Mouse (Mus musculus): Measurements from ENCODE around the gene Parp3. TPM values are rescaled to one million over a fixed set of nuclear protein-coding genes. Genes with fewer than 3 reads are reported as not detected.

Parp3 gene
- total RNA-seq, 2 experiments from 2014 or later = 2.8 to 3.3 TPM

- intact Hi-C loops (cut with DNase I) = no loop called here
- no peak for DNase-seq
Observed at GRCm38 (mm10) chr9:106459946-106460345, 16.8 kb downstream of the Parp3 start.

GRCm38 (mm10) chr9:106457920-106458319, 18.8 kb downstream of the Parp3 start:
- no peak for DNase-seq
- intact Hi-C loops (cut with DNase I) = no loop called here

- intact Hi-C loops (cut with DNase I) = no loop called here
- DNase-seq = no peak
Observed at GRCm38 (mm10) chr9:106457163-106457559, 19.6 kb downstream of the Parp3 start.

DNA sequence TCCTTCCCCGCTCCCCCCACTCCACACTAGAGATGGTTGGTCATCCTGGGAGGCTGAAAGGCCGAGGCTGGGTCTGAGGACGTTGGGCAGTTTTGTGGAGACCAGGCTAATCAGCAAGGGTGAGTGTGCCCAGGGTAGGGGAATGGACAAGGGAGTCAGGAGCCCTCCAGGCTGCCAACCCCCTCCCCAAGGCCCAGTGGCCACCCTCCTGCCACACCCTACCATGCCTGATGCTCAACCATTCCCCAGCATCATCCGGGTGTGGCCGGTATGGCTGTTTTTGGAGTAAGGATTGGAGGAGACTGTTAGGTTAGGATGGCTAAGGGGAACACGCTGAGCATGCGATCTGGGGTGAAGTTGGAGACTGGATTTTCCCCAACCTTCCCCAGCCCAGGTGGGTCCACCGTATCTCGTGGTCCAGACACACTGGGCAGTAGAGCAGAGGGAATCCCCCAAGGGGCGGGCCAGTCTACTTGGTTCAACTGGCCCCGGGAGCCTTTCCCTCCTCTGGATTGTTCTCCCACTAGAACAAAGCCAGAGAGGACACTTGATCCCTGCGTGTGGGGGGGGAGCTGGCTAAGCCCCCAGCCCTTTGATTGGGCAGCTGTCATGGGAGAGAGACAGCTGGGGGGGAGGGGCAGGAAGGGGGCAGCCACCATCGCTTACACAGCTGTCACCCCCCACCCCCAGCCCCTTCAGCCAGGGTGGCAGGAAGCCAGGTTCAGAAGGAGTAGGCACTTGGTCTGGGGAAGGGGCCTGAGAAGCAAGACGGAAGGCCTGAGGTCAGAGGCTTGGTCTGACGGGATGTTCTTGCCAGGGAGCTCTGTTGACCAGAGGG, 20.2 kb downstream of the Parp3 start:
- peak; percentile 95 for DNase-seq
- intact Hi-C loops (cut with DNase I) = no loop called here

DNA sequence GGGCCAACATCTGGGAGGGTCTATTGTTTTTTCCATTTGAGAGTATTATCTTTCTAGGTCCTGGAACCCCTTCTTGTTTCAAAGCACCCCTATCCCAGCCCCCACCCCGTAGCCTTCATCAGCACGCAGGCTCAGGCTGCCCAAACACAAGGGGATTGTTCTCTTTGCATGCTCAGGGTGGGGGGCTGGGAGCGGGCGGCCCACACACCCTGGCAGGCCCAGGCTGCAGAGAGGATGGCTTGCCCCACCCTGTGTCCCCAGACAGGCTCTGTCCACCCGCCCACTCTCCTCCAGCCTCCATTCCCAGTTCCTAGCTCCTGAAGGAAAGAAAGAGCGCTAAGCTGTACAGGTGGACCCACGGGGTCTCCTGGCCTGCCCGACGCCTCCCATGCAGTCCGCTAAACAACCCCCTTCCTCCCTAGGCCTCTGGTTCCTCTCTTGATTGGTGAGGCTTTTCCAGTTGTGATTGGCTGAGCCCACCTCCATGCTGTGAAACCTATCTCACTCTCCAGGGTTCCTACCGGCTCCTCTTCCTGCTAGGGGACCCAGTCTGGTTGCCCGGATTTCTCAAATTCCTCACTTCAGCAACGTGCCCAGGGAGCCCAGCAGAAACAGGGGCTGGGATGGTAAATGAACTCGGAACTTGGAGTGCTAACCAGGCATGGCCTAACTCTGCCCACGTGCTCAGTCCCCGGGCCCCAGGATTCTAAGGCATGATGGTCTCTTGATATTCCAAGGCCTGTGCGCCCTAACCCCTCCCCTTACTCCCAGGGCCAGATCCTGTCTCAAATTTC, 21.7 kb downstream of the Parp3 start:
- intact Hi-C loops (cut with DNase I) = no loop called here
- no peak for DNase-seq

- DNase-seq = peak; percentile 72
Observed at GRCm38 (mm10) chr9:106454071-106454761, 22.5 kb downstream of the Parp3 start.

DNA sequence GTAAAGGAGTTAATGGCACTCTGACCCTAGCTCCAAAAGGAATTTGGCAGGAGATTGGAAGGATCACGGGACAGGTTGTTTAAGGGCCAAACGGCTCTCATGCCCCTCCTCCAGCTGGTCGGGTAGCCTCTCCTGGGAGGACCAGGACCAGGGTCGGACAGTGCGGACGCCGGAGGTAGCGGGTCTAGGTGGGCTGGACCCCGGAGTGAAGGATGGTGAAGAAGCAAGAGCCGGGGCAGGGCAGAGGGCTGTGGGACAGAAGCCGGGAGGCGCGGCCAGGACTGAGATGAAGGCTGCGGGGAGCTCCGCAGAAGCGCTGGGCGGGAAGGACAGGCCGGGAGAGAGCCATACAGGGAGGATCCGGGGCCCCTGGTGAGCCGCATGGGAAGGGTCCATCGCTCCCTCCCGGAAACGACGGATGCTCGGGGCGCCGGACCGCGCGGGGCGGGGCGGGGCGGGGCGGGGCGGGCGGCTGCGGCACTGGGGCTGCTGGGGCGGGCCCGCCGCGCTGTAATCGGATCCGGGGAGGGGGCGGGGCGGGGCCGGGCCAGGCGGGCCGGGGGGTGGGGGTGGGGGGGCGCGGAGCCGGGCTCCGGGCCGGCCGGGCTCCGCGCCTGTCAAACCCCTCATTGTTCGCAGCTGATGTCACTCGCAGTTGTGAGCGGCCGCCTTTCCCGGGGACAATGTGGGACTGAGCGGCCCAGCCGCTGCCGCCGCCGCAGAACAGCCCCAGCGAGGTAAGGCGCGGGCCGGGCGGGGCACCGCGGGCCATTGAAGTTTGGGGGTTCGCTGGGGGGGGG, 23.3 kb downstream of the Parp3 start, which contains the start of gene Pcbp4:
TSS of gene Pcbp4 (plus strand) at position 21 of the 800 bp plus-strand sequence.
- peak; percentile 78 for DNase-seq
- intact Hi-C loops (cut with DNase I) = no loop called here

More at GRCm38 (mm10) chr9:106454071-106454761, 22.5 kb downstream of the Parp3 start:
- intact Hi-C loops (cut with DNase I) = no loop called here

DNA sequence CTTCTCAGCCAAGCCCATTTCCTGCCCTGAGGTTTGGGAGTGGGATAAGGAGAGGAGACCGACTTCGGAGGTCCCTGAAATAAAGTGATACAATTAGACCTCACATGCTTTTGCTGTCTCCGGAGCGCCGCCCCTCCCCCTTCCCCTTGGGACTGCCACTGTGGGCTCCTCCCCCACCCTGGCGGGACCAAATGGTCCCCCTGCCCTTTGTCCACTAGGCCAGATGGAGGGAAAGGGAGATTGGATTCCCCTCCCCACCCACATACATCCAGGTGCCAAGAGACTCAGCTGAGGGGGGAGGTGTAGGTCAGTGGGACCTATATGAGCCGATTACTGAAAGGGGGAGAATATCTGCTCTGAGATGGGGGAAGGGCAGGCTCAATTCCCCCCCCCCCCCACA, 23.9 kb downstream of the Parp3 start:
- intact Hi-C loops (cut with DNase I) = no loop called here
- peak; percentile 91 for DNase-seq

GRCm38 (mm10) chr9:106452351-106452750, 24.4 kb downstream of the Parp3 start:
- DNase-seq = no peak
- intact Hi-C loops (cut with DNase I) = no loop called here

DNA sequence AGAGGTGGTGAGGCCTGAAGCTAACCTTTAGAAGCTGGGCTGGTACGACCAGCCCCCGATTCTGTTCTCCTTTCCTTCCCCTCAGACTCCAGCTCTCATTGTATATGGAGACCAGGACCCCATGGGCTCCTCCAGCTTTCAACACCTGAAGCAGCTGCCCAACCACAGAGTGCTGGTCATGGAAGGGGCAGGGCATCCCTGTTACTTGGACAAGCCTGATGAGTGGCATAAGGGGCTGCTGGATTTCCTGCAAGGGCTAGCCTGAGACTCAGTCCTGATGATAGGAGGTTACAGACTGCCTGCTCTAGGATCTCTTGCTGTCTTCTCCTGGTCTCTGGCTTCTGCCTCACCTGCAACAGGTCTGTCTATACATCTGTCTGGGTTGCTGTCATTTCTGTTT, 24.9 kb downstream of the Parp3 start:
- DNase-seq = no peak
- intact Hi-C loops (cut with DNase I) = no loop called here

GRCm38 (mm10) chr9:106451298-106451697, 25.5 kb downstream of the Parp3 start:
- intact Hi-C loops (cut with DNase I) = no loop called here
- DNase-seq = no peak

DNA sequence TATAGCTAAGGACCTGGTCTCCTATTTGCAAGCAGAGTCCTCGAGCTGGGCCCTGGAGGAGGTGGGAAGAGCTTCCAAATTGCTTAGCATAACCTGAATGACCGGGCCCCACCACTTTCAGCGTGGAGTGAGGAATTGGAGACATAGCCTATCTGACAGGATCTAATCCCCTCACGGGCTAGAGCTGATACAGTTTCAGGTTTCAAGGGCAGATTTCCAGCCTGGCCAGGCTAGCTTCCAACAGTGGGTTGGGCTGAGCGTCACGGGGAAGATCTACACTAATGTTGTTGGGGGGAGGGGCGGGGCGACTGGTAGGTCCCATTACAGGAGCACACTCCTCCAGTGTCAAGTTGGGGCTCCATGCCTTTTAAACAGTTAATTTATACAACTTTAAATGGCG, 26.1 kb downstream of the Parp3 start:
- DNase-seq = peak; percentile 78
- intact Hi-C loops (cut with DNase I) = no loop called here

- DNase-seq = no peak
- intact Hi-C loops (cut with DNase I) = no loop called here
Observed at GRCm38 (mm10) chr9:106449947-106450346, 26.8 kb downstream of the Parp3 start.

DNA sequence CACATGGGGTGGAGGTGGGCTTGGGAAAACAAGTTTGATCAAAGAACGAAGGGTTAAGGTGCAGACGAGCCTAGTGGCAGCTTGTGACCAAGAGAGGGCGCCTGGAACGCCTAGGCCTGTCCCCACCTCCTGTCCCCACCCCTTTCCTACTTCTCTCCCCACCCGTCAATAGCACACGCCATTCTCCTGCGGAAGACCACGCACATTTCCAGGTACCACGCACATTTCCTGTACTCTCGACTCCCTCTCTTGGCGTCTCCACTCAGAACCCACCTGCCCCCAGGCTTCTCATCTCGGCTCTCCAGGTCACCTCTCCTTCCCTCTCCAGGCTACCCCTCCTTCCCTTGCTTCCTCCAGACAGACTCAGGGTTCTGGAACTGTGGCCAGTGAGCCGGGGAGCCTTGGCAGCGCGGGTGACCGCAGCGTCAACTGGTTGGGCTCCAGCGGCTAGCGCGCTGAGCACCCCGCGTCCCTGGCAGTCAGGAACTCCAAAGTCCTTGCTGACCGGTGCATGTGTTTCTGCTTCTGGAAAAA, 28.2 kb downstream of the Parp3 start:
- intact Hi-C loops (cut with DNase I) = no loop called here
- peak; percentile 76 for DNase-seq

- intact Hi-C loops (cut with DNase I) = no loop called here
- DNase-seq = no peak
Observed at GRCm38 (mm10) chr9:106447951-106448350, 28.8 kb downstream of the Parp3 start.

DNA sequence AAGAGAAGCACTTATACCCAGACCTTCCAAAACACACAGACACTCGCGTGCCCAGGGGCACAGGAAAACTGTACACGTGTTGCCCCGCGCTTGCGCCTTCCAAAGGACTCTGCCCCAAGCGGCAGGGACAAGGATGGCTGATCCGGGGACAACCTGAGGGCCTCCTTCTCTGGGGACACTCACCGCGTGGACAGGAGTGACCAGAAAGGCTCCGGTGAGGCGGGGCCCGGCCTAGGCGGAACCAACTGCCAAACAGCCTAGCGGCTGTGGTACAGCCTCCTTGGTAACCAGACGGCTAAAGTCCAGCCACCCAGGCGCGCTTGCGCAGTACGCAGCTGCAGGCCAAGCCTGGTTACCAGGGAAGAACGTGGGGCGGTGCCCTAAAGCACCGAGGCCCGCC, 29.4 kb downstream of the Parp3 start, which contains the start of the genes Abhd14b and Abhd14a:
TSS of gene Abhd14b (plus strand) at position 112 of the 400 bp plus-strand sequence.
TSS of gene Abhd14a (minus strand) at position 331 of the 400 bp plus-strand sequence.
- DNase-seq = peak; percentile 95
- intact Hi-C loops (cut with DNase I) = no loop called here

- no peak for DNase-seq
- intact Hi-C loops (cut with DNase I) = no loop called here
Observed at GRCm38 (mm10) chr9:106444836-106445235, 31.9 kb downstream of the Parp3 start.

DNA sequence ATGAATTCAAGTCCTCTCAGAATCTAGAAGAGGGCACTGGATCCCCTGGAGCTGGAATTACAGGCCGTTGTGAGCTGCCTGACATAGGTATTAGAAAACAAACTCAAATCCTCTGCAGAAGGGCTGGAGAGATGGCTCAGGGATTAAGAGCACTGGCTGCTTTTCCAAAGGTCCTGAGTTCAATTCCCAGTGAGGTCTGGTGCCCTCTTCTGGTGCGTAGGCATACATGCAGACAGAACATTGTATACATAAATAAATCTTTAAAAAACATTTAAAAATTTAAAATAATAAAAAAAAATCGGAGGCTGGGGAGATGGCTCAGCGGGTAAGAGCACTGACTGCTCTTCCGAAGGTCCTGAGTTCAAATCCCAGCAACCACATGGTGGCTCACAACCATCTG, 34.1 kb downstream of the Parp3 start:
- intact Hi-C loops (cut with DNase I) = no loop called here
- no peak for DNase-seq

- intact Hi-C loops (cut with DNase I) = no loop called here
- no peak for DNase-seq
Observed at GRCm38 (mm10) chr9:106436566-106436965, 40.2 kb downstream of the Parp3 start.

DNA sequence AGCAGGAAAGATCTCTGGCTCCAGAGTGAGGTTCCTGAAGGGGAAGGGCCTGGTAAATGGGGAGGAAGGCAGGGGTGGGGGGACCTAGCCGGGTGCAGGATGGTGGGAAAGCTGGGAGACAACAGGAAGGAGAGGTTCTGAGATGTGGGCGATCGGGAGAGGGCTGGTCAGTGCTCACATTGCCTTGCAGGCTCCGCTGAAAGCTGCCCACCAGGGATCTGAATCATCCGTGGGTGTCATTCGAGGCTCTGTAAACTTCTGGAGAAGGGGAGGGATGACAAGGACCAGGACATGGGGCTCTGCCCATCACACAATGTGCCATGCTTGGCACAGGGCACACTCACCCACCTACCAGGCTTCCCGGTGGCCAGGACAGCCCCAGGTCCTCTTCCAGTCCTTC, 43.4 kb downstream of the Parp3 start:
- intact Hi-C loops (cut with DNase I) = no loop called here
- DNase-seq = no peak
